Mouse (Mus musculus) liver, adult 2 months (tissue): ENCODE measurements at regions not wholly inside any gene's neighbourhood (a gene's known extent, or its start where the extent isn't known, plus 50 kb on each side); places are given as distances from the start of the nearest gene placed in this dataset.

Source experiments
- DNase-seq: peaks from one replicate; pipeline ENCODE4 v3.0.0-alpha.2; 2011; ENCODE audit warnings: low read depth, low spot score; ENCODE audit errors: extremely low read depth
- H3K27ac ChIP-seq: fragments of 200-500 bp; replicated peaks from 2 replicates; pipeline ENCODE4 v1.5.1; 2012; ENCODE audit warnings: low read depth, mild to moderate bottlenecking, control low read depth, inconsistent platforms, low read length; ENCODE audit not compliant: insufficient read depth
- H3K27me3 ChIP-seq: fragments of 200-500 bp; 2 replicates; pipeline ENCODE4 v1.6.1; 2012; ENCODE audit warnings: mild to moderate bottlenecking, moderate library complexity, low read length, inconsistent platforms; ENCODE audit not compliant: control insufficient read depth, insufficient read depth
- H3K36me3 ChIP-seq: fragments of 200-500 bp; 2 replicates; pipeline ENCODE4 v1.6.1; 2012; ENCODE audit warnings: low read length, inconsistent platforms; ENCODE audit not compliant: control insufficient read depth, insufficient read depth
- H3K4me1 ChIP-seq: fragments of 200-500 bp; 2 replicates; pipeline ENCODE4 v1.6.1; 2011; ENCODE audit warnings: low read length; ENCODE audit not compliant: control insufficient read depth, insufficient read depth
- H3K4me3 ChIP-seq: fragments of 200-500 bp; 2 replicates; pipeline ENCODE4 v1.5.1; 2011; ENCODE audit warnings: low read depth, mild to moderate bottlenecking, control low read depth, low read length, moderate library complexity; ENCODE audit not compliant: insufficient read depth
- H3K79me2 ChIP-seq: fragments of 200-500 bp; 2 replicates; pipeline ENCODE4 v1.6.1; 2012; ENCODE audit warnings: inconsistent platforms, mild to moderate bottlenecking, low read length, moderate library complexity; ENCODE audit not compliant: control insufficient read depth, insufficient read depth
- H3K9ac ChIP-seq: fragments of 200-500 bp; 2 replicates; pipeline ENCODE4 v1.6.1; 2012; ENCODE audit warnings: low read depth, mild to moderate bottlenecking, control low read depth, inconsistent platforms, low read length
- CTCF ChIP-seq: fragments of 200-500 bp; IDR thresholded peaks from 2 replicates; pipeline ENCODE4 v1.5.1; 2011; ENCODE audit warnings: low read depth, low read length, control low read depth
- POLR2A ChIP-seq: fragments of 200-500 bp; IDR thresholded peaks from 2 replicates; pipeline ENCODE4 v1.6.1; 2011; ENCODE audit warnings: low read length, control low read depth; ENCODE audit not compliant: insufficient read depth; ENCODE audit errors: extremely low read depth
- WGBS: fragments of 180-500 bp; shearing (Covaris S2); methylation state at CpG from one replicate; pipeline ENCODE4 v1.1.7; 2018; 5-methylcytosine and 5-hydroxymethylcytosine counted together

- 75% methylated on average over 5 of the region's 5 CpGs for WGBS
- DNase-seq: no peak
Measured at GRCm38 (mm10) chr13:25570641-25571040, 300.3 kb upstream of the Nrsn1 start.

DNA sequence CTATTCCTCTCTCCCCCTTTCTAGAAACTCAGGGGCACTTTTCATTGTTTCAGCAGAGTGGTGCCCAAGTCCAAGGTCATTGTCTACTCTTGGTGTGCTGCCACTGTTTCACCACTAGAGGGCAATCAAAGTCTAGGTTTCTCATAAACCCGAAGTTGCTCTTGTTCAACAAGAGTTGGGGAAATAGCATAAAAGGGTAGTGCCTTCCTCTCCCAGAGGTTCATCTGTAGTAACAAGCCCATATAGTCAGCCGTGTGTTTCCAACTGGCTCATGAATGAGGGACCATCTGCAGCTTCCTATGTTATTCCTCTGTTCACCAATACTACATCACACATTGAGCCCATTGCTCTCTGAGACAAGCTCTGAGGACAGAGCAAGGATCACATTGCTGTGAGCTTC lies 292.4 kb upstream of the Nrsn1 start:
- Histone ChIP-seq H3K27me3 (no peaks in the 10 kb centered on the region), H3K27ac (no peak overlapping the region), H3K4me1 (no peaks in the 10 kb centered on the region), H3K4me3 (no peak overlapping the region), H3K36me3 (no peaks in the 10 kb centered on the region), H3K79me2 (no peaks in the 10 kb centered on the region), H3K9ac (no peak overlapping the region)
- DNase-seq: peak; percentile 35
- TF ChIP-seq POLR2A (no peak), CTCF (peak; percentile 24; the same call in 1 of the 2 replicates)
- WGBS: 22% methylated on average over 2 of the region's 2 CpGs

More at GRCm38 (mm10) chr13:25570641-25571040, 300.3 kb upstream of the Nrsn1 start:
- Histone ChIP-seq H3K79me2 (no peaks in the 10 kb centered on the region), H3K4me1 (no peaks in the 10 kb centered on the region), H3K27me3 (no peaks in the 10 kb centered on the region), H3K27ac (no peak overlapping the region), H3K36me3 (no peaks in the 10 kb centered on the region), H3K9ac (no peak overlapping the region), H3K4me3 (no peak overlapping the region)
- no peak for TF ChIP-seq POLR2A
- no peak for TF ChIP-seq CTCF

DNA sequence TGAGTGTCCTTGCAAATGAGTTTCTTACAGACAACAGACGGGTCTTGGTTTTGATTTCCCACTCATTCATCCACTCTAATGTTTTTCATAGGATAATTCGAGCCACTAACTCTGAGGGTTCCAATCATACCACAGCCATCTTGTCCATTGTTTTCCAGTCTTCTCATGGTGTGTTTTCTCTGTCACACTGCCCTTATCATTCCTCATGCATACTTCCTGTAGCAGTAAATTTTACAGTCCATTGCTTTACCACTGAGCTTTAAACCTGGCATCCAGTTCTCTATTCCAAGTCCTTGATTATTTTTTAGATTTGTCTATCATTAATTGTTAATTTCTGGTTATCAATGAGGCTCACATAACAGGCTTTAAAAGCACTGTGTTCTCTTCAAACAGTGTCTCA lies 290.0 kb upstream of the Nrsn1 start:
- no peak for DNase-seq
- WGBS: 67% methylated on average over 2 of the region's 2 CpGs

DNA sequence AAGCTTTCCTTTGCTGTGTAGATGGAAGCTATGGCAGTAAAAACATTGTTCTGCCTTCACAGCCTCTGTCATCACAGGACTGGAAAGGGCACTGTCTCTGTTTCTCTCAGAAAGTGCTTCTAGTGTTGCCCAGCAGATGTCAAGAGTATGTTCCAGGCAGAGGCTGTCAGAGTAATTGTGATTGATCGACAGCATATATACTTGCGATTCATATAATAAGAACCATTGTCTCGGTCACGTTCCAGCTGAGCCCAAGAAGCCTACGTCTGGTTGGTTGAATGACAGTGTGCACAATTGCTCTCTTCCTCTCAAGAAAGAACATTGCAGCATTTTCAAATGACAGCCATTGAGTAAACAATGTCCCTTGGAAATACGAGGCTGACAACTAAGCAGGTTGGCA lies 284.7 kb upstream of the Nrsn1 start:
- Histone ChIP-seq H3K79me2 (no peaks in the 10 kb centered on the region), H3K4me1 (no peaks in the 10 kb centered on the region), H3K27ac (no peak overlapping the region), H3K4me3 (no peak overlapping the region), H3K27me3 (no peaks in the 10 kb centered on the region), H3K9ac (no peak overlapping the region), H3K36me3 (no peaks in the 10 kb centered on the region)
- WGBS: 73% methylated on average over 6 of the region's 6 CpGs
- TF ChIP-seq POLR2A (no peak), CTCF (no peak)
- no peak for DNase-seq

More for the DNA sequence above, 290.0 kb upstream of the Nrsn1 start:
- no peak overlapping the region for H3K9ac ChIP-seq
- no peaks in the 10 kb centered on the region for H3K4me1 ChIP-seq
- no peak overlapping the region for H3K27ac ChIP-seq
- no peaks in the 10 kb centered on the region for H3K27me3 ChIP-seq
- H3K4me3 ChIP-seq: no peak overlapping the region
- H3K36me3 ChIP-seq: no peaks in the 10 kb centered on the region
- H3K79me2 ChIP-seq: no peaks in the 10 kb centered on the region
- TF ChIP-seq POLR2A: no peak
- no peak for TF ChIP-seq CTCF

GRCm38 (mm10) chr13:25548551-25548950 lies 278.2 kb upstream of the Nrsn1 start:
- no peaks in the 10 kb centered on the region for H3K4me1 ChIP-seq
- H3K79me2 ChIP-seq: no peaks in the 10 kb centered on the region
- no peak overlapping the region for H3K4me3 ChIP-seq
- 89% methylated on average over 9 of the region's 9 CpGs for WGBS
- no peaks in the 10 kb centered on the region for H3K27me3 ChIP-seq
- no peak for DNase-seq
- H3K27ac ChIP-seq: no peak overlapping the region
- no peak overlapping the region for H3K9ac ChIP-seq
- TF ChIP-seq POLR2A (no peak), CTCF (no peak)
- no peaks in the 10 kb centered on the region for H3K36me3 ChIP-seq

- Histone ChIP-seq H3K9ac (no peak overlapping the region), H3K79me2 (no peaks in the 10 kb centered on the region), H3K27ac (no peak overlapping the region), H3K4me3 (no peak overlapping the region), H3K36me3 (no peaks in the 10 kb centered on the region), H3K4me1 (no peaks in the 10 kb centered on the region), H3K27me3 (no peaks in the 10 kb centered on the region)
- WGBS: 79% methylated on average over 12 of the region's 12 CpGs
- DNase-seq: no peak
- no peak for TF ChIP-seq POLR2A
Measured at GRCm38 (mm10) chr13:25547150-25548145, 277.1 kb upstream of the Nrsn1 start.
